Mouse (Mus musculus): ENCODE measurements at regions not wholly inside any gene's neighbourhood (a gene's known extent, or its start where the extent isn't known, plus 50 kb on each side); places are given as distances from the start of the nearest gene placed in this dataset.

- no peak for TF ChIP-seq POLR2A (IDR thresholded peaks at IDR 0.05; ENCODE audit: borderline replicate concordance, extremely low read depth, low read depth, low read length)
- no peak for TF ChIP-seq CTCF (IDR thresholded peaks at IDR 0.05; ENCODE audit: insufficient read depth, low read length)
Observed at GRCm38 (mm10) chr1:77267311-77268003, 247.4 kb downstream of the Epha4 start.
